Mouse (Mus musculus) heart, adult 2 months (tissue): ENCODE data around the gene Dclre1a. TPM values are rescaled to one million over a fixed set of nuclear protein-coding genes. Genes with fewer than 3 reads are reported as not detected.

Experiments
- DNase-seq, 2 experiments: peaks; one replicate each; pipeline ENCODE4 v3.0.0; 2021
- H3K27ac ChIP-seq: fragments of 200-600 bp; 2 replicates; pipeline ENCODE4 v1.8.1; 2022
- H3K27me3 ChIP-seq: fragments of 200-500 bp; 2 replicates; pipeline ENCODE4 v1.6.1; 2012; ENCODE audit warnings: mild to moderate bottlenecking, low read length, inconsistent platforms, mixed read lengths; ENCODE audit not compliant: control insufficient read depth, insufficient read depth
- H3K36me3 ChIP-seq: fragments of 200-500 bp; 2 replicates; pipeline ENCODE4 v1.6.1; 2012; ENCODE audit warnings: low read length, inconsistent platforms; ENCODE audit not compliant: control insufficient read depth, insufficient read depth
- H3K4me1 ChIP-seq: fragments of 200-500 bp; 2 replicates; pipeline ENCODE4 v1.6.1; 2011; ENCODE audit warnings: low read length; ENCODE audit not compliant: control insufficient read depth, insufficient read depth
- H3K4me3 ChIP-seq: fragments of 200-600 bp; 2 replicates; pipeline ENCODE4 v1.8.1; 2022
- H3K79me2 ChIP-seq: fragments of 200-500 bp; replicated peaks from 2 replicates; pipeline ENCODE4 v1.6.1; 2012; ENCODE audit warnings: mild to moderate bottlenecking, inconsistent platforms, low read length, moderate library complexity, mixed read lengths; ENCODE audit not compliant: control insufficient read depth, insufficient read depth
- H3K9ac ChIP-seq: fragments of 200-500 bp; 2 replicates; pipeline ENCODE4 v1.6.1; 2012; ENCODE audit warnings: low read depth, mild to moderate bottlenecking, control low read depth, inconsistent platforms, low read length, mixed read lengths
- CTCF ChIP-seq: fragments of 200-600 bp; IDR thresholded peaks from 2 replicates; pipeline ENCODE4 v1.8.1; 2022; ENCODE audit warnings: antibody characterized with exemption, mild to moderate bottlenecking, moderate library complexity
- EP300 ChIP-seq: fragments of 200-500 bp; IDR thresholded peaks from 2 replicates; pipeline ENCODE4 v1.6.1; 2011; ENCODE audit warnings: low read depth, low read length, control low read depth; ENCODE audit not compliant: insufficient read depth
- POLR2A ChIP-seq: fragments of 200-500 bp; IDR thresholded peaks from 2 replicates; pipeline ENCODE4 v1.6.1; 2011; ENCODE audit warnings: mild to moderate bottlenecking, low read depth, low read length, control low read depth; ENCODE audit not compliant: insufficient read depth
- WGBS: fragments of 180-500 bp; shearing (Covaris S2); methylation state at CpG from one replicate; pipeline ENCODE4 v1.1.7; 2018; 5-methylcytosine and 5-hydroxymethylcytosine counted together
- intact Hi-C: fragments of 180-260 bp; cut with DNase I; formaldehyde crosslinking; loops from one replicate; pipeline ENCODE4 v1.15.1; 2025
- polyA plus RNA-seq: library from polyadenylated mRNA; depleted of rRNA; stranded (reverse); fragments of >200 nt; gene quantifications from 2 replicates; pipeline ENCODE4 v1.2.3, GENCODE M21; 2012
- total RNA-seq, 2 experiments: library from RNA; stranded (reverse); gene quantifications; 2 replicates each; pipeline ENCODE4 v1.2.3; 2021

Dclre1a gene
- total and polyA plus RNA-seq, 3 experiments, result 3.3 to 10.8 (median 9.2) TPM

DNA sequence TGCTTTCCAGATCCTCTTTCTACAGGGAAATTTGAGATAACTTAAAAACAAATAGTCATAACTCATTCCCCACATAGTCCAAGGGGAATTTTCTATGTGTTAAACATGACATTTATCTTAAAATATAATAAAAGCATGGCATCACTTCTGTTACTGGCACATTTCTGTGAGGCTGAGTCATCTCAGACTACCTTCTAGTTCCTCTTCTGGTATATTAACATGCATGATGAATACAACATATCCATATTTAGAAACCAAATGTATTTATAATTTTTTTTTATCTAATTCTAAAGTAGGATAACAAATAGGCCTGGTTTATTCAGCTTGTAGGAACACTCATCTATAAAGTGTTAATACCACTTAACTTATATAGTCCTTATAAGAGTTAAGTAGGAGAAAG, 2.0 kb downstream of the Dclre1a start:
- peaks cover 6% of the 10 kb centered on the region for H3K4me1 ChIP-seq
- intact Hi-C loops, result no loop called here
- H3K27me3 ChIP-seq, result no peaks in the 10 kb centered on the region
- H3K27ac ChIP-seq, result no peak overlapping the region
- H3K4me3 ChIP-seq, result no peak overlapping the region
- TF ChIP-seq CTCF, result no peak
- no peak for TF ChIP-seq EP300
- no peak for TF ChIP-seq POLR2A
- no peak overlapping the region for H3K9ac ChIP-seq
- no peaks in the 10 kb centered on the region; the same call in none of the 2 replicates for H3K36me3 ChIP-seq
- H3K79me2 ChIP-seq, result no peaks in the 10 kb centered on the region
- no peak for DNase-seq

DNA sequence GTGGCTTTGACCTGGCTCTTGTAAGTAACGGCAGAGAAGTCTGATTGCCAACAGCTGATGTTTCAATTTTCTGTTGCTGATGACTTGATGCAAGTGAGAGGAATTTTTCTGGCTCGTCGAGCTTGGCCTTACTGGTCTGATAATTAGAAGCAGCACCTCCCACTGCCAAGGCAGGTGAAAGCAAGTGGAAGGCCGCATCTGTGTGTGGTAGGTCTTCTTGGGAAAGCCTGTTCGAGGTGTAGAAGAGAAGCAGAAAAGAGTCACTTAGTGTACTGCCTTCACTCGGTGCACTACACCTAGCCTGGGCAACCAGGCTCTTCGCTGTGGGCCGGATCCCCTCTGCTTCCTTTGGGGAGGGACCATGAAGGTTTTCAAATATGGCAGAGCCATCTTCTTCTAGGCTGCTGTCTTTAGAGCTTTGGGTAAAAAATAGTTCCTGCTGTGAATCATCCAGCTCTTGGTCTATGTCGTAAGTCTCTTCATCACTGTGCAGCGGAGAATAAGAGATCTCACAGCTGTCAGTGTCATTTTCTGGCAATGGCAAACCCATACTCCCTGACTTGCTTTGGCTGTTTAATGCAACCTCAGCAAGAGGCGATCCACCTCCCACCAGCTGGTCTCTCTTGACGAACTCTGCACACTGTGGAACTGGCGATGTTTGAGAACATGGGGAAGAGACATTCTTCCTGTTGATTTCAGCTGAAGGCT, 3.2 kb downstream of the Dclre1a start:
- intact Hi-C loops, result no loop called here
- no peaks in the 10 kb centered on the region; the same call in none of the 2 replicates for H3K36me3 ChIP-seq
- TF ChIP-seq CTCF (no peak), EP300 (no peak), POLR2A (no peak)
- H3K4me3 ChIP-seq, result no peak overlapping the region
- H3K79me2 ChIP-seq, result no peaks in the 10 kb centered on the region
- H3K9ac ChIP-seq, result no peak overlapping the region
- no peaks in the 10 kb centered on the region for H3K27me3 ChIP-seq
- DNase-seq, result peak in 1 of 2 experiments; percentile 31
- WGBS, result 76% methylated on average over 13 of the region's 13 CpGs
- H3K27ac ChIP-seq, result no peak overlapping the region
- H3K4me1 ChIP-seq, result peaks cover 6% of the 10 kb centered on the region

DNA sequence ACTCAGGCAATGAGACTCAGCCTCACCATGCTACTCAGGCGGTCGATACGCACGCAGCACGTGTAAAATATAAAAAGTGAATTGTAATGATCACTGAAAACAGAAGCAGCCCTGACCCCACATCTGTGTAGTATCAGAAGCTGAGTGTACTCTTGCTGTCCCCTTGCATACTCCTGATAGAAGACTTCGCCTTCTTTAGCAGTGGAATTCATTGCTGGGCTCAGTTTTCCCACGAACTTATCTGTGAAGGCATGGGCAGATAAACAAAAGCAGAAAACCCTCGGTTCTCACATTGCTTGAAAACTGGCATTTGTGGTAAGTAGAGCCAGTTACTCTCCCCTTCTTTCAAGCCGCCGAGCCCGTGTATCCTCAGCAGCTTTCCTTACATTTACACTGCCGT, 4.7 kb downstream of the Dclre1a start:
- Histone ChIP-seq H3K9ac (no peak overlapping the region), H3K4me3 (no peak overlapping the region), H3K79me2 (no peaks in the 10 kb centered on the region), H3K4me1 (peaks cover 3% of the 10 kb centered on the region), H3K36me3 (no peaks in the 10 kb centered on the region), H3K27me3 (no peaks in the 10 kb centered on the region), H3K27ac (no peak overlapping the region)
- intact Hi-C loops, result no loop called here
- DNase-seq, result no peak
- TF ChIP-seq POLR2A (no peak), CTCF (no peak), EP300 (no peak)
- 83% methylated on average over 12 of the region's 12 CpGs for WGBS

DNA sequence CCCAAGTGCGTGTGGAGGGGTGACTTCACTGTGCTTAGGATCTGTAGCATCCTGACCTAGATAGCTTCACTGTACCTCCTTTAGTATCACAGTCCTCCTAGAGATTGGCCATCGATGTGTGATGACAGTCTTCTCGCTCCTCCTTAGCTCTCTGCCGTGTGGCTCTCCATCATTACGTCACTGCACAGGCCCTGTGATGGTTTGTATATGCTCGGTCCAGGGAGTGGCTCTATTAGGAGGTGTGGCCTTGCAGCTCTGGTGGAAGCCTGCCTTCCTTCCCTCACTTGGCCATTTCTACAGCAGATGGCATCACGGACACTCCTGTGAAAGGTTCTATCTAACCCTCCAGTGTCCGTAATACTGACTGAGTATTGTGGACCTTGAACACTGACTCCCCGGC, 12.3 kb downstream of the Dclre1a start:
- TF ChIP-seq EP300 (no peak), POLR2A (no peak), CTCF (no peak)
- H3K4me1 ChIP-seq, result peaks cover 6% of the 10 kb centered on the region

DNA sequence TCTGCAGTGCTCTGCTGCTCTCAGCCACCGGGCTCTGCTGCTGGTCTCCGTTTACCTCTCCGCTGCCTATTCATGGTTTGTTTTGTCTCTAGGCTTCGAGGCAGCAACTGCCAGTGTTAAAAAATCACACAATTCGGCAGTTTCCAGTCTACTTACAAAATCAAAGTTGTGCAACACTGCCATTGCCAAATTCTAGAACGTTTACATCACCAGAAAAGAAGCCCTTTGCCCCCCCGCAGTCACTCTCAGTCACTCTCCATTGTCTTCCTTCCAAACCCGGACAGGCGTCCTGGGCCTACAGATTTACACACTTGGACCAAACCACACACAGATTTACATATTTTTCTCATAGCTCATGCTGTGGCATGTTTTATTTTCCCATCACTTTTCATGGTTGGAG, 13.0 kb downstream of the Dclre1a start:
- Histone ChIP-seq H3K36me3 (no peaks in the 10 kb centered on the region), H3K27ac (peak overlapping the region; percentile 23; the same call in 1 of the 2 replicates), H3K9ac (no peak overlapping the region), H3K4me3 (no peak overlapping the region), H3K79me2 (no peaks in the 10 kb centered on the region), H3K4me1 (peaks cover 6% of the 10 kb centered on the region), H3K27me3 (no peaks in the 10 kb centered on the region)
- intact Hi-C loops, result no loop called here
- DNase-seq, result peak in 1 of 2 experiments; percentile 37
- WGBS, result 71% methylated on average over 9 of the region's 9 CpGs
- TF ChIP-seq POLR2A (no peak), CTCF (no peak), EP300 (no peak)

More for the DNA sequence above, 12.3 kb downstream of the Dclre1a start:
- H3K36me3 ChIP-seq, result no peaks in the 10 kb centered on the region
- intact Hi-C loops, result no loop called here
- H3K27me3 ChIP-seq, result no peaks in the 10 kb centered on the region
- DNase-seq, result no peak
- H3K79me2 ChIP-seq, result no peaks in the 10 kb centered on the region
- WGBS, result 90% methylated on average over 9 of the region's 9 CpGs
- no peak overlapping the region for H3K4me3 ChIP-seq
- no peak overlapping the region for H3K9ac ChIP-seq
- no peak overlapping the region for H3K27ac ChIP-seq

DNA sequence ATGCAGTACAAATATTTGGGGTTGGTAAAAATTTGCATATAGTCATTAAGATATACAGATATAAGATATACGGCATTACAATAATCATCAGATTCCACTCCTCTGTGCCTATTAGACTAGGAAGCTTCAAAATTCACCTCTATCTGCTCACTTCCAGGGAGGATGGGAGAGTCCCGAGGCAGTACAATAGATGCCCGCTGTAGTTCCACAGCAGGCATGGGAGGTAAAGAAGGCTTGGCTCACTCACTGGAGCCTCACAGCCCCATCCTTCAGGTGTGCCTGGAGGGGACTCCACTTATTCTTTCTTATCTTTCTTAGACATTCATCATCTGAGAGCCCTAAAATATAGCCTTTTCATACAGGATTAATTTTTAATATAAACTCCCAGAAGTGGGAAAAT, 13.7 kb downstream of the Dclre1a start:
- Histone ChIP-seq H3K27me3 (no peaks in the 10 kb centered on the region), H3K4me3 (no peak overlapping the region), H3K9ac (no peak overlapping the region), H3K4me1 (peaks cover 6% of the 10 kb centered on the region), H3K27ac (peak overlapping the region; percentile 83), H3K79me2 (no peaks in the 10 kb centered on the region), H3K36me3 (no peaks in the 10 kb centered on the region)
- WGBS, result 78% methylated on average over 3 of the region's 3 CpGs
- intact Hi-C loops, result no loop called here
- TF ChIP-seq EP300 (no peak), POLR2A (no peak), CTCF (no peak)
- DNase-seq, result no peak
